Mouse (Mus musculus) telencephalon, adult 2 months (tissue): ENCODE measurements around the gene Tst.

ENCODE experiments used
- DNase-seq: peaks from one replicate; pipeline ENCODE4 v3.0.0-alpha.2; 2011; ENCODE audit warnings: low read depth, low spot score

Tst gene

DNA sequence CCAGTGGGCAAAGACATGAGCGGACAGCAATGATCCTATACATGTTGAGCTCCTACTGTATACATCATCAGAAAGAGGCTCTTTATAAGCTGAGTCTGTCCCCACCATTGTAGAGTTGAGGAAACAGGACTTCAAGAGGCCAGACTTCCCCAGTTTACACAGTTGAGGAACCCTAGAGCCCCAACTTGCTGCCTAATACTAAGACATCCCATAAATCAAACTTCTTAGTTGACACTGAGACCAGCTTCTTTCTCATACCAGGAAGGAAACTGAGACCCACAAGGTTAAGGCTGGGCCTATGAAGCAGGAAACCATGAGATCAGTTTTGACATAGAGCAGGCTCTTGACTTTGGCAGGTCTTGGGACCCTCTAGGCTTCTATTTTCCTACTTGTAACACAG, 20.1 kb downstream of the Tst start:
- DNase-seq = no peak

DNA sequence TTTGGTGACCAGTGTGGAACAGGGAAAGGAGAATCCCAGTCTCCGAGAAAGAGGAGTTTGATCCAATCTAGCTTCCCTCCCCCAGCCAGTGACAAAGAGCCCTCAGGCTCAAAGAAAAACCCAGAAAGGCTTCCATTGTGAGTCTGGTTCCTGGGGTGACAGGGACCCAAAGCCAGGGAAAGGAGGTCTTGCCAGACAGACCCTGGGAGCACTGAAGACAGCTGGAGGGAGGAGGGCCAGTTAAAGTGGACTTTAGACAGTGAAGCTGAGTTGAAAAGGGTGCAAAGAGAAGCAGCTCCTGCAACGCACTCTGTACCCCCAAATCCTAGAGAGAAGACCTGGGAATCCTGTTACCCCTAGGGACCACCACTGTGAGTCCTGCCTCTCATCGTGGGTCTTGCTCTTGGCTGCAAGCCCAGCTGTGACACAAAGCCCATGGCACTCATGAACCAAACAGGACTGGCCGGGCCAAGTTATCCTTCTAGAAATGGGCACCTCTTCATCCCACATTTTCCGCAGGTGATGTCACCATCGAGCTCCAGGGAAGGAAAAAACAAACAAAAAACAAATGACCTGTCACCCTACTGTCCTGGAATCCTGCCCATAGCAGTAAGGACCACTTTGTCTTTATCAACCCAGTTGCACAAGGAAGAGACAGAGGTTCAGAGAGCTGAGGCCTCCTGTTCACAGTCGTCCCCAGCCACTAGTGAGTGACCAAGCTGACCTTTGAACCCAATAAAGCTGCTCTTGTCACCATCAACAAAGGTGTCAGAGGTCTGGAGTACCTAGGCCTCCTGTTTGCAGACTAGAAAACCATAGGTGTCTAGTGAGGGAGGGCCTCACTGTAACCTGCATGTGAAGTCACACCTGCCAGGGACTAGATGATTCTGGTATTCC, 21.2 kb downstream of the Tst start:
- DNase-seq = no peak

DNA sequence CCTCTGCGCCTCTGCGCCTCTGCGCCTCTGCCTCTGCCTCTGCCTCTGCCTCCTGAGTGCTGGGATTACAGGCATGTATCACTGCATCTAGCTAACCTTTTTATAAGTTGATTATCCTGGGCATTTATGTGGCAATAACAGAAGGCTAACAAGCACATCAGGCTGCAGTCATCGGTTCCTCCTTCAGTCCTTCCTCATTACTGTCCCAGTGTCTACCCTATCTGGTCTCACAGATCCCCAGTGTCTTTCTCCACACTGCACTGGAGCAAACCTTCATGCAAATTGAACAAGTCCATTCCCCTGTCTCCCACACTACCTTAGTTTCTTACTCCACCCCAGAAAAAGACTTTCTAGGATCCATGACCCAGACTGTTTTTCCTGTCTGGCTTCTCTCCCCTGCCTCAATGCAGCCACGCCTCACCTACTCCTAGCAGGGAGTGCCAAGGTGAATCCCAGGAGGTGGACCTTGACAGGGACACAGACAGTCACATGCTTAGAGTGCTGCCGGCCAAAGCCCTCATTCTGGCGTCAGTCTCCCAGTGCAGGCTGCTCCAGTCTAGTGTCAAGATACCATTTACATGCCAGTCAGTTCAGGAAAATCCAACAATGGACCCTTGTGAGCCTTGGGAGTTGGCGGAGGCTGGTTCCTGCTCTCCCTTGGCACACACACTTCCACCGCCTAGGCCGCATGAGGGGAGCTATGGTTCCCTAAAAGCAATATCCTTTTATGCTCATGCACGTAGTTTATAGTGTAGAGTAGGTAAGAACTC, 22.1 kb downstream of the Tst start:
- DNase-seq = no peak

DNA sequence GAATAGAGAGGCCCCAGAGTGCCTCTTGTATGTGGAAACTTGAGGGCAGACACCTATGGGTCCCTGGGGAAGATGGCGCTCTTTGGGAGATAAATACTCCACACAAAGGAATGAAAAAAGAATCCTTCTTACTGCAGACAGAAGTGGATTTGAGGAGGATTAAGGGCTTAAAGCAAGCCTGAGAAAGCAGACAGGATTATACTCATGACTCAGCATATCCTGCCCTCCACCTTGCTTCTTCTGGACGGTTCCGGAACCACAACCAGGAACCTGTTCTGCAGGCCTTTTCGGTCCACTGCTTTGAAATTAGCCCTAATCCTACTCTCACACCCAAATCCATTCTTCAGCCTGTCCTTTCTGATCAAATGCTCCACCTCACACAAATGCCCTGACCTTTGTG, 23.6 kb downstream of the Tst start:
- no peak for DNase-seq

DNA sequence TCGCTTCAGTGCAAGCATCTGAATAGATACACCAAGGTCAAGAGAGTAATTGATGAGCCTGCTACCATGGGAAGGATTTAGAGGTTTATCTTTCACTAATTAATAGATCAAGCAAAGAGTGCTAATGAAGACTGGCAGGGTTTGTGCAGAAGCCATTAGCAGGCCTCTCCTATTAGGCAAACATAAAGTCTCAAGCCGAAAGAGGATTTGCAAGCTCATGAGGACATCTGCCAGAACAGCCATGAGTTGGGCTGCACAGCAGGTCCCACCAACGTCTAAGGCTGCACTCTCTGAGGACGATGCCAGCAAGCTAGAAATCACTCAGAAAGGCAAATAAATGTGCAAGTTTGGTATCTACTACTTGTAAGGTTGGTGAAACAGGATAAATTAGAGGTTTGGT, 25.0 kb downstream of the Tst start:
- DNase-seq = no peak

DNA sequence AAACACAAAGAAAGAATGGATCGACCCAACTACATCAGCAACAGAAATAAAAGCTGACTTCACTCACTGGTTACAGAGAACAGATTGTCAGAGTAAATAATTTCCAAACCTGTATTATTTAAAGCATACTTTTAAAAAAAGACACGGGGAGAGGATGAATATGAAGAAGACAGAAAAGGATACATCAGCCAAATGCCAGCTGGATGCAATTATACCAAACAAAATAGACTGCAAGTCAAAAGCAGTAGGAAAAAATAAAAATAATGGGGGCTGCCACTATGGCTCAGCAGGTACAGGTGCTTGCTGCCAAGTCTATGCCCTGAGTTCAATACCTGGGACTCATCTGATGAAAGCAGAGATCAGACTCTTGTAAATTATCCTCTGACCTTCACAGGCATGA, 25.5 kb downstream of the Tst start:
- DNase-seq = peak; percentile 65

DNA sequence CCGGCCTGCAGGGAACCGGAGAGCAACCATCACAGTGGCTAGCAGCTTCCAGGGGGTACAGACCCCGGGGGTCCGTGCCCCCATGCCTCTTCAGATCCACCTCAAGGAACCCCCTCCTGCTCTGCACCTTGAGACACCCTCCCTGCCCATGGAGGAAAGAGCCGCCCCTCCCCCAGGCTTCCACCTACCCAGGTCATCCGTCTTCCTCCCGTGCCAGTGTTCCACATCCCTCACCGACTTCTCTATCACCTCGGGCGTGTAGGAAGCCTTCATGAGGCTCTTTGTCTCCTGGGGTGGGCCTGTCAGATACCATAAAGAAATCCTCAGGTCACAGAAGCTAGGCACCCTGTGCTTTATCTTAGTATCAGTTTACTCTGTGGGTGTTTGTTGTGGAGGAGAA, 27.2 kb downstream of the Tst start:
- no peak for DNase-seq

DNA sequence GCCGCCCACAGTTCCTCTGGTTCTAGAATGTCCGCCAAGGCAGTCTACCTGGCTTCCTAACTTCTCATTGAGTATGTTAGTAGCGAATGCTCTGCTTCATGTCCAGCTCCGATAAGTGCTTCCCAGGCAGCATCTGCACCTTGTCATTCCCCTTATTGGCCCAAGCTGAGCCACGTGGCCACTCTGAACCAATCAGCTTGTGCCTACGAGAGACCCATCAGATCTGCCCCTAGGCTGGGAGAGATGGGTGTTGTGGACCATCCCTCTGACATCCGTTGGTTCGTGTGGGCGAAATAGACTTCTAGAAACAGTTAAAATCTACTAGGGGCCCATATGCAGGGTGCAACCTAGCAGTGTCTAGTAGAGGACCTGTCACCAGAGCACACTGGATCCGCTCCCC, 27.8 kb downstream of the Tst start:
- no peak for DNase-seq

DNA sequence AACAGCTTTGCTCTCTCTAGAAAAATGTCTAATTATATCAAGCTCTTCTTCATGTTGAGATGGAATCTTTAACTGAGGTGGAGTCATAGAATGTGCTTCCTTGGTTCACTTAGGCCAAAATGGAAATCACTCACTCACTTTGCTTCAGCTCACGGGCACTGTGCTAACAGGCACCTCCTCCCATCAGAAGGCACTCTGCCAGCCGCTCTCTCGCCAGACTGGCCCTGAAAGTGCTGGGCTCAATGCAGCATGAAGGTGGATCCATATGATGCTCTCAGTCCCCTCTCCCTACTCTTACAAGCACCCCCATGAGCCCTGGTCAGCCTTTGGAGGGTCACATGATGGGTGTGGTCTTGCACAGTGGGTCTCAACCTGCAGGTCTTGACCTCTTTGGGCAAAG, 31.5 kb downstream of the Tst start:
- no peak for DNase-seq

DNA sequence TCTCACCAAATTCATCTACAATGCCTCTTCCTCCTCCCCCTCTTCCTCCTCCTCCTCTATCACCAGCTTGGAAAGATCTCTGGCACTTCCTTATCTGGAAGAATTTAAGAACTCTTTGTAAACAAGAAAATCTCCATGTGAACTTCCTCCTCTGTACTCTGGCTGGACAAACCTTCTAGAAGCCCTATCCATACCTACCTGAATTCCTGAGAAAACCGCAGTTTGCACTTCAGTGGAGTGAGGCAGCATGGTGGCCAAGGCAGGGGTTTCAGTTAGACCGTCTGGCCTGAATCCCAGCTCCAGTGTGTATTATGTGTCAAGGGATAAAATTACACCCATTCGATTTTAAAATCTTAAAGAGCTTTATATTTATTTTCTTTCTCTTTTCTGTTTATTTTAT, 32.9 kb downstream of the Tst start:
- DNase-seq = no peak

DNA sequence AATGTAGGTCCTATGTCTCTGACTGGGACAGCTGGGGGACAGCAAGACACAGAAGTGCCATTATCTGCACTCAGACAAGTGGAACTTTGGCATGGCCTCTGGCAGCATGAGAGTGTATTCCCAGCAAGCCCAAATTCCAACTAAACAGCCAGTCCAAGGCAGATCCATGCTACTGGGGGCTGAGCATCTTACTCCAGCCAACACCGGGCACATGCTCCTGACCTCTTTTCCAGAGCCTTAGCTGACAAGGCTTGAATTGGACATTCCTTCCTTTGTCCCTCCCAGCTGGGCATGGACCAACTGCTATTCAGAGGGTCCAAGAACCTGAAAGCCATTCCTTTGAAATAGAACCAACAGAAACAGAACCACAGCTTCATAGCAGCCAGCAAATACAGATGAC, 36.1 kb downstream of the Tst start:
- no peak for DNase-seq

DNA sequence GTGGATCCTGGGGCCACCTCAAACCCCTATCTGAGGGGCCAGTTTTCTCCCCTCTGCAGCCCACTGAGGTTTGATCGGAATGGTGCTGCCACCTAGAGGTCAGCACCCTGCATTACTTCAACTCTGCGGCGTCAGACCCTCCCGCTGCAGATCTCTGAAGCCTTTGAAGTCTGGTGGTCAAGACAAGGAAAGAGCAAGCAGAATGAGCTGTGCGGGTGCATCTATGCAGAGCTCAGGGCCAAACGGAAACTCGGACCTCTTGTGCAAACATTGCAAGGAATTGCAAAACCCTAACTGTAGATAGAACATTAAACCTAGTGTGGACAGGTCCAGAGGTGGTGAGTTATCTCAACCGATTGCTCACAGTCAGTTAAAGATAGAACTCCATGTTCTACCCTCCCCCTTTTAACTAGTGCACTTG, 36.8 kb downstream of the Tst start:
- no peak for DNase-seq

DNA sequence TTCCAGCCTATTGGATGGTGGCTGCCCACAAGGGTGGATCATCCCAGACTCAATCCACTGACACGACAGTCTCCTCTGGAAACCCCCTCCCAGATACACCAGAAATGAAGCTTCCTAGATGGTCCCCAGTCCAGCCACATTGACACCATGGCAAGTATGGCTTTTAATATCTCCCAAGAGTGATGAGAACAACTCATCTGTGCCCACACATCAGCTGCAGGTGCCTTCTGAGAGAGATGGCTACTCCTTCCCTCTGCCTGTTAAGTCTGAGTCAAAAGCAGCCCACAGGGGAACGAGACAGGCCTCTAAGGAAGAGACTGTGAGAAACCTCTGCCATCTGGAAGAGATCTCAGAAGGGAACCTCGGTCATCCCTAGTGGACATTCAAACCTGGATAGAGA, 37.9 kb downstream of the Tst start:
- no peak for DNase-seq

DNA sequence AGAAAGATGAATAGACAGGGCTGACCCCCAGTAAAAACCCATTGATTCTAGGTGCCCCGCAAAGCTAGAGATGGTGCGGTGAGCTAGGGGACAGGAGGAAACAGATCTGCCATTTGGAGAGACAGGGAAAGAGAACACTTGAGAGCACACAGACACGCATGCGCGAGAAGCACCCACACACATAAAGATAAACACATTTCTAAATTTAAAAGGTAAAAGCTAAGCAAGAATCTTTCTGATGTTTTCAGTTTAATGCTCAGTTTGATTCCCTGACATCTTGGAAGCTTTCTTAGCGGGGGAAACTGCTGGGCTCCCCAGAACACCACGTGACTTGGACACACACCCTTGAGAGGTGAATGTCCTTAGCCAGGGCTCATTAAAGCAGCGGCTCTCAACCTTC, 38.8 kb downstream of the Tst start:
- no peak for DNase-seq

DNA sequence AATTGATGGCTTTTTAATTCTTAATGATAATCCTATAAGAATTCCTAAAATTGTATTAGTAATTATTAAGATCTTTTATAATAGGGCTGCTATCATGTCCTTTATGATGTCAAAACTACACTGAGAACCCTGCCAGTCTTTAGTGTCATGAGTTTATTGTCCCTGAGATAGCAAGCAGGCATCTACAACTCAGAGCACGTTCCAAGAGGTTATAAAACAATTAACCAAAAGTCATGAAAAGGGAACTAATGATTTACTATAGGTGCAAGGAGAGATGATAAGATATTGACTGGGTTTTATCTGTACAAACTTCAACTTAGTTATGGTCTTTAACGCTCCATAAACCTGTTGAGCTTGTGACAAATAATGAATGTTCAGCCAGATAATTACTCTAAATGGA, 39.8 kb downstream of the Tst start:
- no peak for DNase-seq

DNA sequence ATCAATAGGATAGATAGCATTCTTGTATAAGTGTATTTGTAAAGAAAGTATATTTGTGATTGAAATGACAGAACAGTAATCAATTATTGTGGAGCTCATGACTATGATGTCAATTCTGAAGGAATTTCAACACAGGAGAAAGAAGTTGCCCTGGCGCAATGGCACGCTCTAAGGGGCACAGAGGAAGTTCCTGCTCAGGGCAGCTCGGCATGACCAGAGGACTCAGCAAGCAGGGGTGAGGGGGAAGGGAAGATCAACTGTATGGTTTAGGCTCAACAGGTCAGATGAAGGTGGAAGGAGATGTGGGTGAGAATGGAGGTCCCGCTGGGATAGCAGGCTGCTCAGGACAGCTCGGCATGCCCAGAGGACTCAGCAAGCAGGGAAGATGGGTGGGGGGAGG, 50.2 kb downstream of the Tst start:
- DNase-seq = no peak

DNA sequence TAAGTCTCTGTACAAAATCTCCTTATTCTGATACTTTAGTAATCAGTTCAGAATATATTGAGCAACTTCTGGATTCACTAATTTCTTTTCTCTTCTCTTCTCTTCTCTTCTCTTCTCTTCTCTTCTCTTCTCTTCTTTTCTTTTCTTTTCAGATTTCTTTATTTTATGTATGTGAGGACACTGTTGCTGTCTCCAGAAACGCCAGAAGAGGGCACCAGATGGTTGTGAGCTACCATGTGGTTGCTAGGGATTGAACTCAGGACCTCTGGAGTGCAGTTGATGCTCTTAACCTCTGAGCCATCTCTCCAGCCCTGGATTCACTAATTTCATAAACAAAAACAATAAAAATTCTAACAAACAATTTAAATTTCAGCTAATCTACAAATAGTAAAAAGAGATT, 50.7 kb downstream of the Tst start:
- no peak for DNase-seq

DNA sequence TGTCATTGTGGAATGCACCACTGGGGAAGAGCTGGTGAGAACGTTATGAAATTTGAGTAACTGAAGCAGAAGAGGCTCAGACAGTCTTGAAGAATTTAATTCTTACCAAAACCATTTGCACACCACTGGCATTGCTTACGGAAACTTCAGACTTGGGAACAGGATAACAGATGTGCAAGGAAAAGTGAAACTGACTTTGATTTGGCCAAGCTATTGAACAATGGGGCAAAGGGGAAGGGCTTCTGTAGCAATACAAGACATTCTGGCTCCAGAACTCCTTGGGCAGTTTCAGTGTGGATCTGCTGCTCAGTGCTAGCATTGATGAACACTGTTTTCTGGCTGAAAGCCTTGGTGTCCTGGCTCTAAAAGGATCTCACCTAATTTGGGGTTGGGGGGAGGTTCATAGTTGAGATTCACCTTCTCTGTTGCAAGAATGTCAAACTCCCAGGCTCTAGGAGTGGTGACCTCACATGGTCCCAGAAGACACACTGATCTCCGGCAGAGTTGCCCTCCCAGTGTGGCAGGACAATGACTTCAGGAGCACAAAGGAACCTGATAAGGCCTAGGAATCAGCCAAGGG, 54.0 kb downstream of the Tst start:
- no peak for DNase-seq
